Mouse (Mus musculus) central nervous system, embryonic 18 days (tissue): ENCODE data around the gene Nccrp1. TPM values are rescaled to one million over a fixed set of nuclear protein-coding genes. Genes with fewer than 3 reads are reported as not detected.

Experiments used
- polyA plus RNA-seq: library from polyadenylated mRNA; depleted of rRNA; stranded (reverse); fragments of >200 nt; gene quantifications from 2 replicates; pipeline ENCODE4 v1.2.3, GENCODE M21; 2012; rRNA removed

Nccrp1 gene
- 0.20 and 3.1 TPM in 2 replicates for polyA plus RNA-seq

GRCm38 (mm10) chr7:28547154-28547553 is at the start of gene Nccrp1:
TSS of gene Nccrp1 (minus strand) at chr7:28547254.

GRCm38 (mm10) chr7:28540526-28540925 is 6.5 kb downstream of the Nccrp1 start, which contains the start of gene Sycn:
TSS of gene Sycn (plus strand) at chr7:28540885.

GRCm38 (mm10) chr7:28522536-28522935 is 24.5 kb downstream of the Nccrp1 start, which contains the start of gene Ifnl3:
TSS of gene Ifnl3 (plus strand) at chr7:28522836.

DNA sequence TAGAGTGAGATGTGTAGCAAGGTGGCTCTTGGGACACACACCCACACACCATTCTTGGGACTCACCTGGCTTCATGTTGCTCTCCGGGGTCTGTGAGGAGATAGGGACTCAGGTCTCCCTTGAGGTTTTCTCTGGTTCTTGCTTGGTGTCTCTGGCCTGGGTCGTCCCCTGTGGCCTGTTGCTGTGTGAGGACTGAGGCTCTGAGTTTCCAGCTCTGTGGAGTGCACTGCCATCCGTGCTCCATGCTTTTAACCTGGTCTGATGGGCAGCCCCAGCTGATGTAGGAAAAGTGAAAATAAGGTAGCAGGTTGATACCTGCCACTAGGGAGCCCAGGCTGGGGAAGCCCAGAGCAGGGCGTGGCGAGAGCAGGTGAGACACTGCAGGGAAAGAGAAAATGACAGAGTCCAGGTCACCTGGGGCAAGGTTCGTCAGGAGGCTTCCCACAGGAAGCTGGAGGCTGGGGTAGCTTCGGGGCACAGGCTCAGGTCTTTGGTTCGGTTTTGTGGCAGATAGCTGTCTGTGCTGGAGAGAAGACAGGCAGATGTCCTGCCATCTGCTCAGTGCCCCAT is 36.6 kb downstream of the Nccrp1 start, which contains the start of gene Ifnl2:
Gene Ifnl2, minus strand, starts transcription at position 51 of the 570 bp plus-strand sequence.

Other genes with a start within 250 kb of the Nccrp1 start
- gene Dll3, start 245.0 kb downstream of the Nccrp1 start, polyA plus RNA-seq, result 13.5 and 13.6 TPM in 2 replicates
- gene Timm50, start 235.2 kb downstream of the Nccrp1 start, polyA plus RNA-seq, result 87.3 and 91.7 TPM in 2 replicates
- 98.1 and 101 TPM in 2 replicates for gene Supt5, start 208.5 kb downstream of the Nccrp1 start, polyA plus RNA-seq
- 1,114 and 1,140 TPM in 2 replicates for gene Rps16, start 196.6 kb downstream of the Nccrp1 start, polyA plus RNA-seq
- gene Plekhg2, start 174.7 kb downstream of the Nccrp1 start, polyA plus RNA-seq, result 13.5 and 19.5 TPM in 2 replicates
- gene Zfp36, start 167.0 kb downstream of the Nccrp1 start, polyA plus RNA-seq, result 2.6 and 4.6 TPM in 2 replicates
- gene Med29, start 154.5 kb downstream of the Nccrp1 start, polyA plus RNA-seq, result 43.0 and 44.9 TPM in 2 replicates
- 104 and 110 TPM in 2 replicates for gene Paf1, start 154.3 kb downstream of the Nccrp1 start, polyA plus RNA-seq
- 2.9 TPM in 2 replicates for gene Gmfg, start 109.8 kb downstream of the Nccrp1 start, polyA plus RNA-seq
- gene Lrfn1, start 95.3 kb downstream of the Nccrp1 start, polyA plus RNA-seq, result 58.8 and 65.9 TPM in 2 replicates
- gene Ifnl2, start 36.8 kb downstream of the Nccrp1 start, polyA plus RNA-seq, result not detected in 2 replicates
- not detected in 2 replicates for gene Ifnl3, start 24.4 kb downstream of the Nccrp1 start, polyA plus RNA-seq
- not detected in 2 replicates for gene Sycn, start 6.4 kb downstream of the Nccrp1 start, polyA plus RNA-seq
- gene Samd4b, start 50.9 kb upstream of the Nccrp1 start, polyA plus RNA-seq, result 53.4 and 61.8 TPM in 2 replicates
- gene Pak4, start 50.9 kb upstream of the Nccrp1 start, polyA plus RNA-seq, result 11.0 and 12.7 TPM in 2 replicates
- 0.22 and 0.92 TPM in 2 replicates for gene Acp7, start 84.1 kb upstream of the Nccrp1 start, polyA plus RNA-seq
- gene Fbxo27, start 145.6 kb upstream of the Nccrp1 start, polyA plus RNA-seq, result 31.4 and 33.2 TPM in 2 replicates
- gene Fbxo17, start 169.6 kb upstream of the Nccrp1 start, polyA plus RNA-seq, result 4.1 and 4.6 TPM in 2 replicates
- 71.4 and 74.9 TPM in 2 replicates for gene Mrps12, start 194.6 kb upstream of the Nccrp1 start, polyA plus RNA-seq
- gene Sars2, start 194.7 kb upstream of the Nccrp1 start, polyA plus RNA-seq, result 15.9 and 16.3 TPM in 2 replicates
- 0.39 and 0.56 TPM in 2 replicates for gene Ccer2, start 208.9 kb upstream of the Nccrp1 start, polyA plus RNA-seq
- 128 and 133 TPM in 2 replicates for gene Sirt2, start 219.5 kb upstream of the Nccrp1 start, polyA plus RNA-seq
- gene Nfkbib, start 220.3 kb upstream of the Nccrp1 start, polyA plus RNA-seq, result 26.6 and 29.6 TPM in 2 replicates
- gene Rinl, start 241.7 kb upstream of the Nccrp1 start, polyA plus RNA-seq, result 0.55 and 0.62 TPM in 2 replicates